Mouse (Mus musculus): Measurements from ENCODE around the gene Aunip.
"Not testable (repeated sequence)": the region's sequence is repeated elsewhere in the genome, so short reads cannot be mapped to it uniquely, and the experiment has no call there.

Aunip gene

GRCm38 (mm10) chr4:134485151-134485900 is 25.5 kb upstream of the Aunip start:
- no peak for DNase-seq (ENCODE audit: low spot score in 2 of 2)

GRCm38 (mm10) chr4:134488211-134488610 is 22.6 kb upstream of the Aunip start:
- no peak for DNase-seq (ENCODE audit: low spot score in 2 of 2)

- no peak for DNase-seq (ENCODE audit: low spot score in 2 of 2)
Observed at GRCm38 (mm10) chr4:134489986-134490665, 20.7 kb upstream of the Aunip start.

GRCm38 (mm10) chr4:134491716-134492115 is 19.1 kb upstream of the Aunip start:
- DNase-seq (ENCODE audit: low spot score in 2 of 2): no peak

GRCm38 (mm10) chr4:134494161-134494560 is 16.6 kb upstream of the Aunip start:
- not testable (repeated sequence) for DNase-seq (ENCODE audit: low spot score in 2 of 2)

- DNase-seq (ENCODE audit: low spot score in 2 of 2): no peak
Observed at GRCm38 (mm10) chr4:134494780-134495545, 15.8 kb upstream of the Aunip start.

- no peak for DNase-seq (ENCODE audit: low spot score in 2 of 2)
Observed at GRCm38 (mm10) chr4:134495546-134495923, 15.3 kb upstream of the Aunip start.

- peak; percentile 60 to 68 for DNase-seq (ENCODE audit: low spot score in 2 of 2)
Observed at GRCm38 (mm10) chr4:134496595-134497210, 14.1 kb upstream of the Aunip start, which contains the start of gene Paqr7. Gene Paqr7 (plus strand): TSS chr4:134496697.

GRCm38 (mm10) chr4:134497223-134497622 is 13.6 kb upstream of the Aunip start:
- DNase-seq (ENCODE audit: low spot score in 2 of 2): no peak

GRCm38 (mm10) chr4:134497986-134498731 is 12.6 kb upstream of the Aunip start:
- no peak for DNase-seq (ENCODE audit: low spot score in 2 of 2)

- not testable (repeated sequence) for DNase-seq (ENCODE audit: low spot score in 2 of 2)
Observed at GRCm38 (mm10) chr4:134498983-134499382, 11.8 kb upstream of the Aunip start.

GRCm38 (mm10) chr4:134501095-134501494 is 9.7 kb upstream of the Aunip start:
- DNase-seq (ENCODE audit: low spot score in 2 of 2): no peak

GRCm38 (mm10) chr4:134503686-134504357 is 7.0 kb upstream of the Aunip start:
- DNase-seq (ENCODE audit: low spot score in 2 of 2): no peak

GRCm38 (mm10) chr4:134505303-134505789 is 5.5 kb upstream of the Aunip start:
- DNase-seq (ENCODE audit: low spot score in 2 of 2): no peak

GRCm38 (mm10) chr4:134505966-134506594 is 4.7 kb upstream of the Aunip start:
- DNase-seq (ENCODE audit: low spot score in 2 of 2): no peak

- no peak for DNase-seq (ENCODE audit: low spot score in 2 of 2)
Observed at GRCm38 (mm10) chr4:134506713-134507112, 4.1 kb upstream of the Aunip start.

GRCm38 (mm10) chr4:134510396-134510795 is 403 bp upstream of the Aunip start:
- no peak for DNase-seq (ENCODE audit: low spot score in 2 of 2)

GRCm38 (mm10) chr4:134511730-134512129 is 931 bp downstream of the Aunip start:
- no peak for DNase-seq (ENCODE audit: low spot score in 2 of 2)

GRCm38 (mm10) chr4:134512798-134513197 is 2.0 kb downstream of the Aunip start:
- peak in 1 of 2 experiments; percentile 23 for DNase-seq (ENCODE audit: low spot score in 2 of 2)
